Mouse (Mus musculus) adrenal gland, postnatal 4 days (tissue): Measurements from ENCODE around the gene Scube1. TPM values are rescaled to one million over a fixed set of nuclear protein-coding genes. Genes with fewer than 3 reads are reported as not detected.

Experiments
- DNase-seq, 2 experiments: peaks; one replicate each; pipeline ENCODE4 v3.0.0; 2021 to 2022; ENCODE audit warnings: low spot score in 2 of 2, mixed read lengths in 2 of 2
- total RNA-seq, 2 experiments: library from RNA; stranded (reverse); gene quantifications; 2 replicates each; pipeline ENCODE4 v1.2.3; 2021

The Scube1 gene
- total RNA-seq, 2 experiments from 2014 or later, result 12.2 to 14.5 TPM

DNA sequence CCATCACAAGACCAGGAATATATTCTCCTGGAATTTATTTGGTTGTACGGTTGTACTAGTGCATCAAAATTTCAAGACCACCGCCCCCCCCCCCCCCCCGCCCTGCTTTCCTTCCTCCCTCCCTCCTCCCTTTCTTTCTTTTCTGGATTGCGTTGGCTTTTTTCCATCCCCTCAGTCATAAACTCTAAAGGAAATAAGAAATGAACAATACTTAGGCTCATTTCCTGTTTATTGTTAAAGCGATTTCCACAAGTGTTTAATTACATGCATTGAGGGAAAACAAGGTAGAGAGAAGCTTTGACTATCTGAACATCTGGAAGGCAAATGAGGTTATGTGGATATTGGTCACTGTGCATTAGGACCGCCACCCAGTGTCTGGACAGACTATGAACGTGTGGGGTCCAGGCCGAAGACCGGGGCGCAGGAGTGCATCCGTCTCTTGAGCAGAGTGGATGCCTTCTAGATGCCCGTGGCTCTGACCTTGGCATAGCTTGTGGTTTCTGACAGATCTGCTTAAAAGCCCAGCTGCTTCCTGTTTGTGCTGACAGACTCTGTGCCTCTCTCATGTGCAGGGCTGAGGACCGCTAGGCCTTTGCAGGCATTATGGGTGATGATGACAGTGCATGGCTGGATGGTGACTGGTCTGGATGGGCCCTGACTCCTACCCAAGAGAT is 122.3 kb downstream of the Scube1 start:
- no peak for DNase-seq

DNA sequence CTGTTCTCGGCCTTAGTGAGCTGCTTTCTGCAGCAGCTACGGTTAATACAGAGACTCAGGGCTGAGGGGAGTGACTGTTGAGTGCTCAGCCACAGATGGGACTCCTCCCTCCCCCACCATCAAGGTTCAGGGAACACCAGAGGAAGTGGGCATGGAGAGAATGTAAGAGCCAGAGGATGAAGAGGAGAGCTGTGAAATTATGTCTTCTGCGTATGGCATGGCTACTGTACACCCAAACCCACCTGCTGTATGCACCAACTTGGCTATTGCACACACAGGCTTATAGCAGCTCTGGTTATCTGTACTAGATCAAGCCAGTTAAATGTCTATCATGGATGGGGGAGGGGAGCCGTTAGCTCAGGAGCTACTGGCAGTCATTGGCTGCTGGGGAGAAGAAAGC is 123.6 kb downstream of the Scube1 start:
- DNase-seq, result no peak

DNA sequence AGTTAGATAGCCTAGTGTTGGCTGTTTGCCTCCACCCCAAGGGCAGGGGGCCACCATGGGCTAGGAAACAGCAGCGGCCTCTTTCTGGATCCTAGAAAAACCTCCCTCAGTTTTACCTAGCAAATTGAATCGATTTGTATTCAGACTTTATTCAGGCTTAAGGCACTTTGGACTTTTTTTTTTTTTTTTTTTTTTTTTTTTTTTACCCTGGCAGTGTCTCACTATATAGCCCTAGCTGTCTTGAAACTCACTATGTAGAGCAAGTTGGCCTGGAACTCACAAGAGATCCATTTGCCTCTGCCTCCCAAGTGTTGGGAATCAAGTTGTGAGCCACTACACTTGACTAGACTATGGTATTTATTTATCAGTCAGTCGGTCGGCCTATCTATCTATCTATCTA is 128.0 kb downstream of the Scube1 start:
- no peak for DNase-seq

DNA sequence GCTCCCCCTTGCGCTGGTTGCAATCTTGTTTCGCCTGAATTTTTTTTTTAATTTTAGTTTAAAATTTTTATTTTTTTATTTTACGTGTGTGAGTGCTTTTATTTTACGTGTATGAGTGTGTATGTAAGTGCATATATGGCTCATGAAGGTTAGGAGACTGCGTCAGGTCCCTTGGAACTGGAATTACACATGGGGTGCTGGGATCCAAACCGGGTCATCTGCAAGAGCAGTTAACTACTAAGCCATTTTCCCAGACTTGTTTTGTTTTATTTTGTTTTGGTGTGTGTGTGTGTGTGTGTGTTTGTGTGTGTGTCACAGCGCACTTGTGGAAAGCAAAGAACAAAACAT is 129.5 kb downstream of the Scube1 start:
- DNase-seq, result no peak

DNA sequence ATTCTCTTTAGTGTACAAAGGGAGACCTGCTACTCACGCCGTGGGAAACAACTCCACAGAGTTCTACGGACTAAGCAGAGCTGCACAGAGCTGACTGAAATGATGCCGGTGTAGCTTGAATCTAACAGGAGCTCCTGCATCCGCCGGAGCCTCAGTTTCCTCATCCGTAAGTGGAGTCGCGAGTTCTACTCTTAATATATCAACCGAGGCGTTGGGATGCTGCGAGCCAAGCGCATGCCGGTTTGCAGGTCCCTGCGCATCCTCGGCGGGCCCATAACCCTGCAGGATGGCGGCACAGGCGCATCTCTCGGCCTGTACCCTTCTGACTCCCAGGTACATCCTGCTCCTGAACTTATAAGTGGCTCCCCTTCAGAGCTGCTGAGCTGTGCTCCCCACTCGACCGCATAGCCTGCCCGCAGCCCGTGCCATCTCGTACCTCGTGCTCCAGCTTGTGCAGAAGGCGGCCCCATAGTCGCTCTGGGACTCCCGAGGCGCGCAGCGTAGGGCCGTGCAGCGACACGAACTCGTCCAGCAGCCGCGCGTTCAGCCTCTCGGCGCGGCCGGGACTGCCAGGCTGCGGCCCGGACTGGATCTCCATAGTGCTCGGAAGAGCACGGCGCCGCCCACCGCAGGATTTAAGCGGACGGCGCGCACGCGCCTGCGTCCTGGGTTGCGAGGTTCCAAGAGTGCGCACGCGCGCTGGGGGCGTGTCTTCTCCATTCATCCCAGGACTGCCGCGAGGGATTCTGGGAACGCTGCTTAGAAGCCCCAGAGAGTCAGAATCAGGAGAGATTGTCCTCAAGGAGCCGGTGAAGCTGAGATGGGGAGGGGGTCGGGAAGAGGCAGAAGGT is 130.1 kb downstream of the Scube1 start, which contains the start of gene Ttll12:
Gene Ttll12 (minus strand): TSS at position 645 of the 851 bp plus-strand sequence.
- DNase-seq, result peak; percentile 85 to 88

DNA sequence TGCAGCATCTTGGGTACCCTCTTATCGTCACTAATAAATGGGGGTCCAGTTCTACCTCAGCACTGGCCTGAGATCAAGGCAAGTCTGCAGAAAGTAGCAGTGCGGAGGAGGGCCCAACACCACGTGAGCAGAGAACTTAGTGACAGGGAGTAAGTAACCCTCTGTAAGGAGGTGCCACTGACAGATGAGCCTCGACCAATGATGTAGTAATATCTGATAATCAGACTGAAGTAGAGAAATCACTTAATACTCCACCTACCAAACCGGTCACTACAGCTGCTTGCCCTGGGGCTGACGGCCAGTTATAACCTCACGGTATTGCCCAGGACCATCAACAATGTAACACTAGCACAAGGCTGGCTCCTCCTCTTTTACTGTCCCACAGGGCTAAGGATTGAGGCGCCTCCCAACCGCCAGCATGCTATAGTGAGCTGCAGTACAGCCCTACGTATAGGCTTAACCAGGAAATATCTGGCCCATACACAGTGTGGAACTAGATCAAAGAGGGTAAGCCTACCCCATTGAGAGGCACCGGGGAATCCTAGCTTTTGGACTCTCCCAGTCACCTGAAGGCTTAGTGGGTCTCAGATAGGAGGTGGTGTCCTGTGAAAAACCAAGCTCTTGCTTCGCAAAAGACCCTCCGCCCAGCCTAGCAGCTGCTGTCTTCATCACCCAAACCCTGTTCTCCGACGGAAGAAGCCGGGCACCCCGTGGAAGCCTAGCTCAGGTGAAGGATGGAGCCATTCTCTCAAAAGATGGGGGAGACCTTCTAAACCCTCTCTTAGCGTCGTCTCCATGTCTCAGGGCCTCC is 130.9 kb downstream of the Scube1 start:
- DNase-seq, result no peak

DNA sequence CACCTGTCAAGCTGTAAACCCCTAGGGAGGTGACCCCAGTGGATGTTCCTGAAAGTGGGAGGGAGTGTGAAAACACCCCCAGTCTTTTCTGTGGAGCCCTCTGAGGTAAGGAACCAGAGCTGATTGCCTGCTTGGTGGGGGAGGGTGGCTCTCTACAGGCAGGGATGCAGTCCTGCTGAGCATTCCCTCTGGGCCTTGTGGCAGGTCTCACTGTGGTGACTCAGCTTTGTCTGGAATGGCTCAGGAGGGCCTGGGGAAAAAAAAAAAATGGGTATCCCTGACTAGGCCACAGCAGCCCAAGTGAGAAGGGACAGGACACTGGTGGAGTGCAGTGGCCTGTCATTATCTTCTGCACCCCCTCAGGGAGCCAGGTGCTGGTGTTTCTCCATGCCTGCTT is 131.6 kb downstream of the Scube1 start:
- no peak for DNase-seq

DNA sequence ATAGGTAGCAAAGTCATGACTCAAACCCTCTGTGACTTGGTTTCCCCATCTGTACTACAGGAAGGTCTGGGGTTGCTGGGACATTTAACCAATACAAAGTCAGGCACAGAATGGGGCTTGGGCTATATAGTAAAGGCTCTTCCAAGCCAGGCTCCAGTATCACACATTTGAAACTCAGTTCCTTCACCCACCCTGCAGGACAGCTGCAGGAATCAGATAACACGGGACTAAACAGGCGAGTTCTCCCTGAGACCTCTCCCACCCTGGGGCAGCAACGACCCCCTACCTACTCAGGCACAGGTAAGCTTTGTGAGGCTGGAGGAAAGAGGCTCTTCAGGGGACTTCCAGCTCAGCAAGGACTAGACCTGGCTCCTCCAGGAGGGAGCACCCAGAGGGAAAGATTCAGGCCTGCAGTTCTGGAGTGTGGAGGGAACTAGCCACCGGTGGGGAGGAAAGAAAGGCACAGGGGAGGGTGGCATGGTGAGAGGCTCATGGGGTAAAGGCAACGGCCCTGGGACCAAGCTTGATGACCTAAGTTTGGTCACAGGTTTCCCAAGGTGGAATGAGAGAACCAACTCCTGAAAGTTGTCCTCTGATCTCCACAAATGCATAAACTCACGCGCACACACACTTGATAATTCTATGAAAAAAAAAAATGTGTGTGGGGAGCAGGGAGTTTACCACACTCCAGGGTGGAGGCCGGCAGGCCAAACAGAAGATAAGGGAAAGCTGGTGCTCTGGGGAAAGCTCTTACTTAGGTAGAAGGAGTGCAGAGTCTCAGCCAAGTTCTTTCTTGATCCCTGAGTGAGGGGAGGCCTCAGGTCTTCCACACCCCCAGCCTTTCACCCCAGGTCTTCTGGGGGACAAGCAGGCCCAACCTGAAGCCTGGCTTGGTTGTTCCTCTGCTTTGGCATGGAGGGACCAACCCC is 132.3 kb downstream of the Scube1 start:
- no peak for DNase-seq

DNA sequence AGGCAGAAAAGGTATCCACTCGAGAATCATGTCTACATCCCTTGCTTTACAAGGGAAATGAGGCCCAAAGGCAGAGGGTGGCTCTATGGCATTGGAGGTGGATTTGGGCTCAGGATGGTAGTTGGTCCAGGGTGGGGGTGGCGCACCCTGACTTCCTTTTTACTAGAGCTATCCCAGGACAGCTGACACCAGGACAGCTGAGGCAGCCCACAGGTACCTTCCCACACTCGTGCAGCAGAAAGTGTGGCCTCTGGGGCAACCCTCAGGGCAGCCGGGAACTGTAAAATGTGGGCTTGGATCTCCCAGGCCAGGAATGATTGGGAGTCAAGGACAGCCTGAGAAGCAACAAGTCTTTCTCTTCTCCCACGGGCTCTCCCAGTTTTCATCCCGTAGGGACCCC is 133.1 kb downstream of the Scube1 start:
- no peak for DNase-seq

DNA sequence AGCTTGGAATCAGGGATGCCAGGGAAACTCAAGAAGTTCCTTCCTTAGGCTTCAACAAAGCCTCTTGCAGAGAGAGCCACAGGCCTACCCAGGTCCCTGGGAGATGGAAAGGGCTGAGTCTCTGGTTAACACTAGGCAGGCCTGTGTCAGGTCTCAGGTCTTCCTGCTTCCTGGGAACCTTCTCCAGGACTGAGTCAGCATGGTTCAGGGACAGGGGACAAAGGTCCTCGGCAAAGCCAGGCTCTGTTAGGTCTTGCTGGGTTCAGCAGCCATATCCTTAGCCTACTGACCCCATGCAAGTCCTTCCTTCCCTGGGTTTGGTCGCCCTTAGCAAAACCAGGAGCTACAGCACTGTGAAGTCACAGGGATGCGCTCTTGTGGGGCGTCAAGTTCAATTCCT is 134.0 kb downstream of the Scube1 start:
- no peak for DNase-seq

DNA sequence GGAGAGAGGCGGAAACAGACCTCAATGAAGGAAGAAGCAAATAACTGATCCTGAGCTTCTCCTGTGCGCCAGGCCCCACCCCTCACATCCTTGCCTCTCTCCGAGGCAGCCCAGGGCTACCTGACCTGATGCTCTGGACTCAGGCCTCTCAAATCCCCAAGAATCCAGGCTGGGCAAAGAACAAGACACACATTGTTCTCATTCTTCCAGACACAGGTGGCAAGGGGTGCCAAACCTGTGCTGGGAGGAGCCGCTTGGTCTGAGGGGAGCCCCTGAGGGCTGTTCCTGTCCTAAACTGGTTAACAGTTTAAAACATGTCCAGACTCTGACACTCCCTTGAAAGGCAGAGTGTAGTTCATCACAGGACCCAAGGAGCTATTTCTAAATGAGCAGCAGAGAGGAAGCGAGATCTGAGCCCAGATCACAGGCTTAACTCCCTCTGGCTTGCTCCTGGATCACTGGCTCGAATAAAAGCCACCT is 140.0 kb downstream of the Scube1 start:
- no peak for DNase-seq

DNA sequence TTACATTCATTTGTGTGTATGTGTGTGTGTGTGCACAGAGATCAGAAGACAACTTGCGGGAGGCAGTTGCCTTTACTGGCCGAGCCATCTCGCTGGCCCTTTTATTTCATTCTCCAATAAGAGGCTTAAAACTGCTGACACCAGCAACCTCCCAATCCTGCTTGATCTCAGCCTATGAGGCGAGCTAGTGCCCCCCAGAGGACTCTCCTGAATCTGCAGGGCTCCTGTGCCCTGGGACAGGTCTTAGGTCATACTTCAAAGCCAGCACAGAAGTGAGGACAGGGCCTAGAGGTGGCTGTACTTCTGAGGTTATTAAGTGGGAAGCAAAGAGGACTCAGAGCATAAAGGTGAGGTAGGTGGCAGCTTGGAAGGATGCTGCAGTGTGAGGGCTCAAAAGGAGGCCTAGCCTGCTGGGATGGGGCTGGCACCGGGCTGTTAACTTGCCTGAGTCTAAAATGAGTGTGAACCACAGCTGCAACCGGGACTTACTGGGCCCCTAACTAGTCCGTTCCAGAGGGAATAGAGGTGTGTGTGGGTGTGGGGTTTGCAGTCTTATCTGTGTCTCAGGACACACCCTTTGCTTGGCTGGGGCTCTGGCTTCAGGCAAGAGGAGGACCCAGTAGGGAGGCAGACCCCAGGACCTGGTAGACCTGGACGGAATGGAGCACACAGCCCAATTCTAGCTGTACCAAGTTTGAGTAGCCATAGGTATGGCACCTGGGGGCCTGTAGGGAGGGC is 141.2 kb downstream of the Scube1 start:
- DNase-seq, result peak in 1 of 2 experiments; percentile 50

DNA sequence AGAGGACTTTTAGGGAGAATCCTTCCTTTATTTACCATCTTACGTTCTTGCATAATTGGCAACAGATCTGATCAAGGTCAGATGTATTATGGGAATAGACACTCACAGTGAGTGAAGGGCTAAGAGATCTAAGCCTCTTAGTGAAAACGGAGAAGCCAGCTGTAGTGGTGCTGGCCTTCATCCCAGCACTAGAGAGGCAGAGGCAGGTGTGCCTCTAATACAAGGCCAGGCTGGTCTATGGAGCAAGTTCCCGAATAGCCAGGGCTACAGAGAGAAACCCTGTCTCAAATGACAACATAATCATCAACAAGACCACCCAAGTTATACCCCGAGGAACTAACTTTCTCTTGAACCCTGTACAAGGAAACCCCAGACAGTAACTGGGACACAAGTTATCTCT is 141.9 kb downstream of the Scube1 start:
- no peak for DNase-seq

DNA sequence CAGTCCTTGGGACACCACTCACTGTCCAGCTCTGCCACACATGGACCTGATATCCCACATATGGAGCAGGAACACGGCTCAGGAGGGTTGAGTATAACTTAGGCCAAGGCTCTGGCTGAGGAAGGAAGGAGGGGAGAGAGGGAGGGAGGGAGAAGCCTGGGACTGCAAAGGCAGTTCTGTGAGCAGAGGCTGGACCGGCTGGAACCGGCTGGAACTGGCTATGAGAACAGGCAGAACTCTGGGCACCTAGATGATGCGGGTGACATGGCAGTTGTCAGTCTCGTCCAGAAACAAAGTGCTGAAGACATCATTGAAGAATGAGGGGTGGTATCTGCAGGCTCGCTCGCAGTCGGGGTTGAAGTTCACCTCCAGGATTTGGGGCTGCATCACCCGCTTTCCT is 148.2 kb downstream of the Scube1 start:
- no peak for DNase-seq

DNA sequence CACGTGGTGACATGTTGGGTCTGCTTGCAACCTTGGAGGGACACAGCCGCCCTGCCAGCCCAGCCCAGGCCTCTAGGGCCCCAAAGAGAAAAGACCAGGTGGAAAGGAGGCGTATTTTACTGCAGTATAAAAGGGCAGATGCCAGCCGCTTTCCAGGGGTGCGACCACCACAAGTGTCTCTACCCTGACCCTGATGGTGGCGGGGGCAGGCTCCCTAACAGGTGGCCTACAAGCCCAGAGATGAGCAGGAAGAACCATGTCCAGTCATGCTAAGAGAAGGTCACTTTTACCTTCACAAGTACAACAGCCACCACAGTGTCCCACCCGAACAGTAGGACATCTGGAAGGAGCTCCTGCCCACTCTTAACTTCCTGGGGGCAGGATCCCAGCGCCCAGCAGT is 149.3 kb downstream of the Scube1 start:
- DNase-seq, result no peak

DNA sequence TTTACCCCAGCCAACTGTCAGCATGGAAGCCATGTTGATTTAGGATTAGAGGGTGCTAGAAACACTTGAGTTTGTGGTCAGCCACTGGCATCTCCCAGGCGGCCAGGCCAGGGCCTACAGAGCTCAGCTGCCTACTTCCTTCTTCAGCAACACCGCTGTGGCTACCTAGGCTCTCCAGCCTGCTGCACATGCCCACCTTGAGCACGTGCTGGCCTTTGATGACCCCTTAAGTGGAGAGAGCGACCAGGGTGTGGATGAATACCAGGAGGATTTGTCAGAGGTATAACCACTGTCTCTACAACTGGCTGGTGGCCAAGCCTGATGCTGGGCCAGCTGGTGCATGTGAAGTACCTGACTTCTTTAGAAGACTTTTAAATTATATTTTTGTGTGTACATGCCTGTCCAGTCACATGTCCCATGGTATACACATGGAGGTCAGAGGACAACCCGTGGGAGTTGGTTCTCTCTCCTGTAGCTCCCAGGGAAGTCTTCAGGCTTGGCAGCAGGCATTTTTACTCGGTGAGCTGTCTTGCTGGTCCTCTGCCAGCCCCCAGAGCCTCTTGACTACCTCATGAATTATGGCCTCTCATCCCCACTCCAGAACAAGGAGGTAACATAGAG is 150.0 kb downstream of the Scube1 start:
- no peak for DNase-seq

DNA sequence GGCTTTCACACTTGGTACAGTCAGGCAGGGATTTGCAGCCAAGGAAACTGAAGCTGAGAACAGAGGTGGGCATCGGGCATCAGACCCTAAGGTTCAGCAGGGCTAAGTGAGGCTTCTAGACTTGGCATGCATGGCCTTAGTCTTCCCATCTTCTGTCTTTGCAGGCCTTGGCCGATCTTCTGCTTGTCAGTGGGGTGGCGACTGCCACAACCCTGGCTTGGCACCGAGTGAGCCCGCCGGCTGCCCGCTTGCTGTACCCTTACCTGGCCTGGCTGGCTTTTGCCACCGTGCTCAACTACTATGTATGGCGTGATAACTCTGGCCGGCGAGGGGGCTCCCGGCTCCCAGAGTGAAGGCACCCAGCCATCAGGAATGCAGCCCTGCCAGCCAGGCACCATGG is 151.2 kb downstream of the Scube1 start:
- no peak for DNase-seq

DNA sequence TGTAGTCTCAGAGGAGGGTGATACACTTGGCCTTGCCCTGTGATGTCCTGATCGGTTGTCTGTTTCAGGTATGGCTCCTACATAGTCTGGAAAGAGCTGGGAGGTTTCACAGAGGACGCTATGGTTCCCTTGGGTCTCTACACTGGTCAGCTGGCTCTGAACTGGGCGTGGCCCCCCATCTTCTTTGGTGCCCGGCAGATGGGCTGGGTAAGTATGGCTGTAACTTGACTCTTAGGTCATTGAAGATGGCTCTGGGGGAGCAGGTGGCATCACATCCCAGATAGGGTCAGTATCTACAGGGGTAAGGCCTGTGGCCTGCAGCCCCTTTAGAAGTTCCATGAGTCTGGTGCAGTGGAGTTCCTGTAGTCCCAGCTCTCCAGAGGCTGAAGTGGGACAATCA is 152.7 kb downstream of the Scube1 start:
- DNase-seq, result no peak

DNA sequence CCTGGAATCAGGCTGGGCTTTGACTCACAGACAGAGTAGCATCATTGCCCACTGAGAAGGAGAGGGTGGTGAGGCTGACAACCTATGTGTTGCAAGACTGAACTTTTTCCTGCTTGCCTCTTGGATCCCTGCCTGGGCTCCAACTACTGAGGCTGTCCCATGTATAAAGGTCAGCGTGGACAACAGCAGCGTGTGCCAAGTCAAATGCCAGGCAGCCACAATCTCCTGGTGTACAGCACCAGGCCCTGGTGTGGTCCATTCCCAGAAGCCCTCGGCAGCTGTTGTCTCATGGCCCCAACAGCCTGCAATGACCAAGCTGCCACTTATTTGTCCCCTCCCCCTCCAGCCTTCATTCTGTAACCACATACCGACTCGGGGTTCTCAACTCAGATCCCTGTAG is 153.2 kb downstream of the Scube1 start:
- no peak for DNase-seq

DNA sequence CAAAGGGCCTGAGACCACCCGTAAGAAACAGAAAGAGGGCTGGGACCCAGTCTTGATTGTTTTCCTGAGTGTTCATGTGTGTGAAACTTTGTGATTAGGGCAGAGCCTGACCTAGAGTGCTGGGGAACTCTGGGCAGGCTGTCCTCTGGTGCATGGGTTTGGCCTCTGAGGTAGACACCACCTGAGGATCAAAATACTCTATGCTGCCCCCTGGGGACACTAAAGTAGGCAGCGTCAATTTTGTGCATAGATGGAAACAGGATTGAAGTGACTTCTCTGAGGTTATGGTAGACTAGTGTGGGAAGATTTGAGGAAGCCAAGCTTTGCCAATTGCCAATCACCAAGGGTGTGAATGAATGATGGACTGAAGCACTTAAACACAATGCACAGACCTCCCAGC is 154.2 kb downstream of the Scube1 start:
- DNase-seq, result no peak
